Mouse (Mus musculus) lung, postnatal 0 days (tissue): ENCODE measurements around the gene Zmat5.

ENCODE experiments used
- CTCF ChIP-seq: IDR thresholded peaks from 2 replicates; pipeline ENCODE4 v1.5.1; 2016; ENCODE audit warnings: antibody characterized with exemption, mild to moderate bottlenecking
- EP300 ChIP-seq: IDR thresholded peaks from 2 replicates; pipeline ENCODE4 v1.6.1; 2016; ENCODE audit warnings: antibody characterized with exemption, mild to moderate bottlenecking, control low read depth

DNA sequence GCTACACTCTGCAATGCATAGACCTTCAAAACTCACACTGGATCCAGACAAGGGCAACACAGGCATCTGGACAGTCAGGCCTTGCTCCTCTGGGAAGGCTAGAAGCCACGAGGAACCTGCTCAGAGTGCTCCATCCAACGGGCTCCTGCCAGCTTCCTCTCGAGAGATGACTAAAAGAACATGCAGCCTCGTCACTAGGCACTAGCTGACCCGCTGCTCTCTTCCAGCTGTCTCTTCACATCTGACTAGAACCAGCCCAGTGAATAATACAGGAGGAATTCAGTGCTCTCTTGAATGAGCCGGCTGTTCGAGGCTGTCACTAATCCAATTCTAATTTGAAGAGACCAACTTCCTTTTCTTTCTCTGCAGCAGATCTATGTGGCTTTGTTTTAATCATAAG is 67.3 kb downstream of the Zmat5 start:
- no peak for TF ChIP-seq CTCF
- no peak for TF ChIP-seq EP300
